Comparison of ENCODE assay signal across 25 mouse cellular contexts in the genomic region with DNA sequence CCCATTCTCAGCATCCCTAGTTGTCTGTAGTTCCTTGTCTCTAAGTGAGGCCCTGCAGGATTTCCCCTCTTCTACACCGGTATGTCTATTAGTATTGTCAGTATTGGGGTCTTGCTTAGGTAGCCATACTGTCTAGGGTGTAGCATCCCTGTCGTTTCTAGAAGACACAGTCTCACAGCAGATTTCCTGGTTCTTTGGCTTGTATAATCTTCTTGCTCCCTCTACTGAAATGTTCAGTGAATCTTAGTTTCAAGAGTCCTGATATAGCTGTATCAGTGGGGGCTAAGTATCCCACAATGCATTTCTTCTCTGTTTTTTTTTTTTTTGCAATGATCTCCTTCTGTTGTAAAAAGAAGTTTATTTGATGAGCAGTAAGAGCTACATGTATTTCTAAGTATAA.
"Had no signal": no experiment of that assay in that cellular context is flagged by ENCODE, and none has a peak within 500 bp of the region (broad histone marks: within the 10 kb centered on the region; RNA-seq: fewer than 3 reads in every experiment).

No protein-coding gene starts in this region.

- DNase-seq: gastrocnemius, adult 2 months; gastrocnemius, postnatal 10 days; gastrocnemius, postnatal 25 days; heart, adult 18-20 months; heart, postnatal 10 days; heart, postnatal 4 days; kidney, adult 18-20 months; kidney, adult 8-10 months; kidney, postnatal 10 days; kidney, postnatal 25 days; kidney, postnatal 4 days; liver; liver, embryonic 13.5 days had no signal

- H3K4me1 ChIP-seq: heart, embryonic 10.5 days; heart, embryonic 12.5 days; hindbrain, embryonic 13.5 days; hindbrain, embryonic 15.5 days; intestine, embryonic 15.5 days; limb, embryonic 10.5 days; limb, embryonic 12.5 days; liver, embryonic 13.5 days; liver, embryonic 15.5 days had no signal

- H3K4me2 ChIP-seq: heart, embryonic 12.5 days; hindbrain, embryonic 13.5 days; hindbrain, embryonic 15.5 days; intestine, embryonic 15.5 days; limb, embryonic 12.5 days; liver, embryonic 11.5 days; liver, embryonic 13.5 days; liver, embryonic 15.5 days had no signal

- H3K9ac ChIP-seq: heart, embryonic 12.5 days; hindbrain, embryonic 13.5 days; hindbrain, embryonic 15.5 days; intestine, embryonic 15.5 days; limb, embryonic 12.5 days; liver, embryonic 13.5 days; liver, embryonic 15.5 days had no signal

- H3K4me3 ChIP-seq: gastrocnemius, adult 2 months; heart, embryonic 10.5 days; heart, embryonic 12.5 days; hindbrain, embryonic 10.5 days; hindbrain, embryonic 13.5 days; hindbrain, embryonic 15.5 days; intestine, embryonic 15.5 days; left cerebral cortex, adult 2 months; limb, embryonic 10.5 days; limb, embryonic 12.5 days; liver, embryonic 13.5 days; liver, embryonic 15.5 days had no signal

- ATAC-seq: inflammation-experienced regulatory T-cells, adult 6 months had no signal

- H3K9me3 ChIP-seq: heart, embryonic 10.5 days; heart, embryonic 12.5 days; hindbrain, embryonic 10.5 days; hindbrain, embryonic 13.5 days; hindbrain, embryonic 15.5 days; intestine, embryonic 15.5 days; limb, embryonic 10.5 days; limb, embryonic 12.5 days; liver, embryonic 13.5 days; liver, embryonic 15.5 days had no signal

- H3K36me3 ChIP-seq: heart, embryonic 10.5 days; heart, embryonic 12.5 days; hindbrain, embryonic 10.5 days; hindbrain, embryonic 13.5 days; hindbrain, embryonic 15.5 days; intestine, embryonic 15.5 days; limb, embryonic 10.5 days; limb, embryonic 12.5 days; liver, embryonic 13.5 days; liver, embryonic 15.5 days had no signal

- H3K27me3 ChIP-seq: heart, embryonic 12.5 days; hindbrain, embryonic 13.5 days; hindbrain, embryonic 15.5 days; intestine, embryonic 15.5 days; limb, embryonic 12.5 days; liver, embryonic 13.5 days; liver, embryonic 15.5 days had no signal

- H3K27ac ChIP-seq: gastrocnemius, adult 2 months; heart, embryonic 10.5 days; hindbrain, embryonic 10.5 days; hindbrain, embryonic 13.5 days; hindbrain, embryonic 15.5 days; intestine, embryonic 15.5 days; left cerebral cortex, adult 2 months; limb, embryonic 10.5 days; limb, embryonic 12.5 days; liver, embryonic 13.5 days; liver, embryonic 15.5 days had no signal
